Mouse (Mus musculus) mouse embryonic stem cell (cell line): ENCODE data around the gene Syap1.
"Not testable (repeated sequence)": the region's sequence is repeated elsewhere in the genome, so short reads cannot be mapped to it uniquely, and the experiment has no call there.

ENCODE experiments used
- in situ Hi-C, 2 experiments: fragments of 300-500 bp; cut with MboI; formaldehyde crosslinking; loops; 1 replicate in 1 of 2; 3 replicates in 1 of 2; pipeline ENCODE4 v1.14.3; 2019 to 2020; ENCODE audit warnings: low sequenced_read_pairs in 2 of 2, low pct_unique_long_range_greater_than_20kb in 1 of 2, mixed read lengths in 1 of 2; ENCODE audit not compliant: unreplicated experiment in 1 of 2

Gene Syap1

DNA sequence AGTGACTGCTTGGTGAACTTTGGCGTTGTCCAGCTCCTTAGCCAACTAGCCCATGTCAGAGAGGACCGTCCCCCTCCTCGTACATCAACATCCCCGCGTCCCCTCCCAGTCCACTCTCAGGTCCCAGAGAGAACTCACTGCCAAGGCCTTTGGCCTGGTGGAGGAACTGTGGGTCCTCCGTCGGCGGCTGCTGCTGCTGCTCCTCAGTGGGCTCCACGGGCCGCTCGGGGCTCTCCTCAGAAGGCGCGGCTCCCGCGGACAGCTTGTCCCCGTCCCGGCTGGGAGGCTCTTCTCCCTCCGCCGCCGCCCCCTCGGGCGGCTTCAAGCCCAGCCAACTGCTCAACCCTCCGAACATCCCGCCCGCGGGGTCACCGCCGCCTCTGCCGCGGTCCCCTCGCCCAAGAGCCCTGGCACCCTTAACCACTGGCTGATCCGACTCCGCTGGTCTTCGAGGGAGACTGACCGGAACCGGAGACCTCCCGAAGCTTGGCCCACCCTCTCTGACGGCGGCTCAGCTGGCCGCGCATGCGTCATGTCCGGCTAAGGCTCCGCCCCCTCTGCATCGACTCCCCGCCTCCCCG lies at the start of gene Syap1:
TSS of gene Syap1 (minus strand) at position 517 of the 581 bp plus-strand sequence.
- in situ Hi-C loops: no loop called here

DNA sequence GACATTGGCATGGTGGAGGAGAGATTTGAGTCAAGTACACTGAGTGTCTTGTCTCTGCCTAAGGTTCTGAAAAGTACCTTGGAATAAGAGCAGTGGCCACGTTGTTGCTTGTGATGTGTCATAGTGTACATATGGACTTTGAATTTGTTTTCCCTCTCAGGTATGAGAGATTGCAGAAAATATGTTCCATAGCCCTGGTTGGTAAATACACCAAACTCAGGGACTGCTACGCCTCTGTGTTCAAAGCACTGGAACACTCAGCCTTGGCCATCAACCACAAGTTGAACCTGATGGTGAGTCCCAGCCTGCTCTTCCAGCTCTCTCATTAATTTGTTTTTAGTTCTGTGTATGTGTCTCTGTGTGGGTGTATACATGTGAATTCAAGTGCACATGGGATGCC lies 43.2 kb upstream of the Syap1 start:
- in situ Hi-C loops: loop anchor here in 1 of 2 experiments (10.0 kb wide), 1 partner anchor 203 kb away; no protein-coding TSS in a partner anchor

DNA sequence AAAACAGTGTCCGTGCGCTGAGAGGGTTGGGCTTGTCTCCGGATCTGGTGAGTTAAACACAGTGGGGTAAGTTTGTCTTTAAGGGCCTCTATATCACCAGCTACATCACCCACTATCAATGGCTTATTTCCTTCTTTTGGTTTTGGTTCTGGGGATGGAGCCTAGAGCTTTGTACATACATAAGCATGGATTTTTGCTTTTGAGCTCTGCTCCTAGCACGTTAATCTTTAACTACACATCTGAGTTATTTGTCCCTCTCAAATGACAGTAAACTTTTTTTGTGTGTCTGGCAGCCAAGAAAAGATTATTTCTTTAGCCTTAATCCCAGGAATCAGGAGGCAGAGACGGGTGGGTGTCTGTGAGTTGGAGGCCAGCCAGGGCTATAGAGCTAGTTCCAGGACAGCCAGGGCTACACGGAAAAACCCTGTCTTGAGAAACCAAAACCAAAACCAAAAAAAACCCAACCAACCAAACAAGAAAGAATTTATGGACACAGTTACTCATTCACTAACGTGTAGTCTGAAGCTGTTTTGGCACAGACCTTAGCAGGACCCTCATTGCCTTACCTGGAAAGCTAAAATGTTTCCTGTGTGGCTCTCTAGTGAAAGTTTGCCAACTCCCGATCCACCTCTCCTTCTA lies 33.4 kb upstream of the Syap1 start:
- in situ Hi-C loops: no loop called here

DNA sequence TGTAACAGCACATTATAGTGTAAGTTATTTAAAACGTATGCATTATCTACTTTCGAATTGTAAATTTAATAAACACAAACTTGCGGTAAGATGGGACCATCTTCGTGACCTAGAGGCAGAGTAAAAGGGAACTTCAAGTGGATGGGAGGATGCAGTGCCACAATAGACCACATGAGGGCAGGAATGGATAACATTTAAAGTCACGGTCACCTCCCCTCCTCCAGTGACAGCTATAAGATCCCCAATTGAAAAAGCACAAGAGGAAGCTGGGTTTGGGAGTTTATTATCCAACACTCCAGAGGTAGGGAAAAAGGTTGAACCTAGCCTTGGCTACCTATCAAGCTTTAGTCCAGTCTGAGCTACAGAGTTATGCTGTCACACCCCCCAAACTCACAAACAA lies 27.4 kb upstream of the Syap1 start:
- in situ Hi-C loops: no loop called here

DNA sequence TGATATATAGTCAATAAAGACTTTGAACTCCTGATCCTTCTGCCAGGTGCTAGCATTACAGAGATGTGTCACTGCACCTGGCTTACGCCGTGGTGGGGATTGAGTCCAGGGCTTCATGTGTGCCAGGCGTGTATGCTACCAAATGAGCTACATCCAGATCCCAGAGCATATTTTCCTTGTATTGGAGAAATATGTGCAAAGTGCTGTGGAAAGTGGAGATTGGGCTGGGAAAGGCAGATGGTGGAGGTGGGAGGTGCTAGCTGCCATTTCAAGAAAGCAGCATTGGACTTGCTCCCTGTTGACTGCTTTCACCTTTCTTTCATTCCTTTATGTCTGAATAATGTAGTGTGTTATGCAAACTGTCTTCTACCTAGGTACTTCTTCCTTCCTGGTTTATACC lies 25.4 kb upstream of the Syap1 start:
- in situ Hi-C loops: no loop called here

DNA sequence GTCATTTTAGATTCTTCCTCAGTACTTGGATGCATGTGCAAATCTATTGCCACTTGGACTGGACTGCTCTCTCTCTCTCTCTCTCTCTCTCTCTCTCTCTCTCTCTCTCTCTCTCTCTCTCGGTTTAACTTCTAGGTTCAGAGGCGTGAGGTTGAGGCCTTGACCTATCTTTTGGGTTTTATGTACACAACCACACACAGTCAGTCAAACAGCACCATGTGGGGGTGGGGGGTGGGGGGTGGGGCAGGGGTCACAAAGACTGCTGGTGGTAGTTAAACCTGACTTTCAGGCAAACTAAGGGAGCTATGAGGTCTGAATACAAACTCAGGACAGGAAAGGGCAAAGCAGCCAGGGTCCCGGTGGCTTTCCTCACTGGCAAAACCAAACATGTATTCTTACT lies 19.3 kb upstream of the Syap1 start:
- in situ Hi-C loops: no loop called here

DNA sequence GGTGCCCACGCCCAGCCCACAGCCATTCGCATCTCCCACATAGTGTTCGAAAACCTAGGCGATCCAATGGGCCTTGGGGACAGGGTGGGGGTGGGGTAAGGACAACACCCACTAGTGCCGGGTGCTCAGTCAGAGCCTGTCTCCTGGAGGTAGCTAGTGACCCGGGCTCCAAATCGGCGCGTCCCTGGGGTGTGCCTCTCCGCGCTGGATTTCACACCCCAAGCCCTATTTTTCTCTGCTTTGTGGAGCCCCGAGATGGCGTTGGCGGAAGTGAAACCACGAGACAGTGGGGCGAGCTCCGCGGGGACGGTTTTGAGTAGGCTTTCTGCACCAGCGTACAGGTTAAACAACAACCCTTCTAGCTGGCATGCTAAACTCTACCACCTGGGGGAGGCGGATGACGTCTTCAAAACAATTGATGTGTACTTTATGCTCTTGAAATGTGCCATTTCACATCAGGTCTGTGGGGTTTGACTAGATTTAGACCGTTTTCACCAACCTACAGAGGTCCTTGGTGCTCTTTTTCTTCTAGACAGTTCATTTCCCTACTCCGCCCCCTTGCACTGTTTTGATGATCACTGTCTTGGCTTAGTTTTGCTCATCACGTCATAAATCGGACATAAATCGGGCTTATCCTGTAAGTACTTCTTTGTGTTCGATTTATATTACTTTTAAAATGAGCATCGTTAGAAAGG lies 13.9 kb upstream of the Syap1 start:
- in situ Hi-C loops: no loop called here

DNA sequence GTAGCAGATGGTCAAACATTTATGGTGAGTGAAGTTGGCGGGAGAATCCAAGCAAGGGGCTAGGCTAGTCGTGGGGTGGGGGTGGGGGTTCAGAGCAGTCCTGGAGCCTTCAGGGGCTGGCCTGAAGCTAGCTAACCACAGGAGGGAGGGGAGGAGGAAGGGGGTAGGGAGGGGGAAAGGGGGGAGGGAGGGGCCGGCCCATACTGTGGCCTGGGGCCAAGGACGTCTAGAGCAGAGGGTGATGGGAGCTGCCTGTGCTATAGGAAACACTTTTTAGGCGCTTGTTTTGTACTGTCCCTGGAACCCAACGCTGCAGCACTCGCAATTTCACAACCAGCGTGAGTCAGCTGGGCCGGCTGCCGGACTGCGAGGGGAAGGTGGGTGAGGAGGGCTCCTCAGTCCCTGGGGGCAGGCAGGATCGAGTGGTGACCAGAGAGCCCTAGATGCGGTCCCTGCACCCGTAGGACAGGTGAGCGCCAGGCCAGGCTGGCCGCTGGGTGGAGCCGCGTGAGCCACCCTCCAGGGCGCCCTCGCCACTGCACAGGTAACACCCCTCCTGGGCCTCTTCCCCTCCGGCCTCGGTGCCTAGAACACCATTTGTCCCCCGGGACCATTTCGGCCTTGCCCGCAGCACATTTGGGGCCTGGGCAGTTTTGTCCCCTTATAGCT lies 13.3 kb upstream of the Syap1 start:
- in situ Hi-C loops: no loop called here

DNA sequence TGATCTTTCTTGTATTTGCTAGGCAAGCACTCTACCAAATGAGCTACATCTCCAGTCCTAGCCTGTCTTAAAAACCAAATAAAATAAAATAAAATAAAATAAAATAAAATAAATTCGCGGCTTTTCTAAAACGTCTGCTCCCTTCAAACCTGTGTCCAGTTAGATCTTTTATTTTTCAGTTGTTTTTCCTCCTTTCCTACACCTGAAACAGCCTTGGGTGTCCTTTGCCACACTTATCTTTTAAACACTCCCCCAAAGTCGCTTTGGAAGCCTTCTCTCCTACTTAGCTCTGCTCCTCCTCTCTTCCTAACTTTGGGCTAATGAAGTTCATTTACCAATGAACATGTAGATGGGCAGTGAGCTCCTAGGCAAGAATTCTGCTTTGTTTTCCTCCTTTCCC lies 12.7 kb upstream of the Syap1 start, which contains the start of gene Ctps2:
TSS of gene Ctps2 (plus strand) at position 301 of the 400 bp plus-strand sequence.
- in situ Hi-C loops: no loop called here

DNA sequence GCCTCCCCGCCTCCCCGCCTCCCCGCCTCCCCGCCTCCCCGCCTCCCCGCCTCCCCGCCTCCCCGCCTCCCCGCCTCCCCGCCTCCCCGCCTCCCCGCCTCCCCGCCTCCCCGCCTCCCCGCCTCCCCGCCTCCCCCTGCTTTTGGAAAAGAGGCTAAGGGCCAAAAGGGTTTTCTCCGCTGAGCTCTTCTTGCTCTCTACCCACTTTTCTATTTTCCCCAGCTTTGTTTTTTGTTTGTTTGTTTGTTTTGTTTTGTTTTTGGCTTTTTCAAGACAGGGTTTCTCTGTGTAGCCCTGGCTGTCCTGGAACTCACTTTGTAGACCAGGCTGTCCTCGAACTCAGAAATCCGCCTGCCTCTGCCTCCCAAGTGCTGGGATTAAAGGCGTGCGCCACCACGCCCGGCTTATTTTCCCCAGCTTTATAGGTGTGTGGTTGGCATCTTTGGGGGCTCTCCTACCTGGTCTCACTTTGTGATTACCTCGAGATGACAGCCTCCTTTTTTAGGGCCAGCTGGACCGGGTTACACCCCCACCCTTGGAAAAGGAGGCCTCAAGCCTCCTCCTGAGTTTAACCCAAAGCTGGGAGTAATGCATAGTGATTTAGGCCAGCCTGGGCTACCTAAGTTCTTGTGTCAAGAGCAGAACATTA lies 452 bp upstream of the Syap1 start:
- in situ Hi-C loops: not testable (repeated sequence)

DNA sequence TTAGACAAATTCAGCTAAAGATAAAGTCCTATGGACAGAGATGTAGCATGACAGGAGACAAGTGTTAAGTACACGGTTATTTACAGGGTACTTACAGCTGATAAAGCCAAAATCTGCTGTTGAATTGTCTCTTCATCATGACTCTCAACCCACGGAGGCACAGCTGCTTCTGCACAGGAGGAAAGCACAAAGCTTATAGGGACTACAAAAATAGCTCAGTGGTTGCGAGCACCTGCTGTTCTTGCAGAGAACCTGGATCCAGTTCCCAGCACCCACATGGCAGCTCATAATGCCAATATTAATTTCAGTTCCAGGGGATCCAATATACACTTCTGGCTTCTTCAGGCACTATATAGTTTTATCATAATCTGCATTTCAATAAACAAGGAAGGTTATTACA lies 10.0 kb downstream of the Syap1 start:
- in situ Hi-C loops: no loop called here

DNA sequence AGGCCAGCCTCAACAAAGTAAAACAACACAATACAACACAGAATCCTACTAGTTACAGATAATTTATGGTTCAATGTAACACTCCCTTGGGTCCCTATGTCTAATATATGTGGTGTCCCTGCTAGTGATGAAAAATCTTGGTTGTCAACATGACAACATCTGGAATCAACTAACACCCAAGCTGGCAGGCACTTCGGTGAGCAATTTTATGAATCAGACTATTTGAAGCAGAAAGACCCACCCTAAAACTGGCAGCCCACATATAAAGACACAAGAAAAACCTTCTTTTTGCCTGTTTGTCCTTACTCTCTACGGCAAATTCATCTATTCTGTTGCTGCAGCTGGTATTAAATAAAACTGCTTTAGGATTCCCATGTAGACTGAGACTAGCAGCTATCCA lies 14.5 kb downstream of the Syap1 start:
- in situ Hi-C loops: loop anchor here in 1 of 2 experiments (25.0 kb wide), 1 partner anchor 361 kb away; no protein-coding TSS in a partner anchor

DNA sequence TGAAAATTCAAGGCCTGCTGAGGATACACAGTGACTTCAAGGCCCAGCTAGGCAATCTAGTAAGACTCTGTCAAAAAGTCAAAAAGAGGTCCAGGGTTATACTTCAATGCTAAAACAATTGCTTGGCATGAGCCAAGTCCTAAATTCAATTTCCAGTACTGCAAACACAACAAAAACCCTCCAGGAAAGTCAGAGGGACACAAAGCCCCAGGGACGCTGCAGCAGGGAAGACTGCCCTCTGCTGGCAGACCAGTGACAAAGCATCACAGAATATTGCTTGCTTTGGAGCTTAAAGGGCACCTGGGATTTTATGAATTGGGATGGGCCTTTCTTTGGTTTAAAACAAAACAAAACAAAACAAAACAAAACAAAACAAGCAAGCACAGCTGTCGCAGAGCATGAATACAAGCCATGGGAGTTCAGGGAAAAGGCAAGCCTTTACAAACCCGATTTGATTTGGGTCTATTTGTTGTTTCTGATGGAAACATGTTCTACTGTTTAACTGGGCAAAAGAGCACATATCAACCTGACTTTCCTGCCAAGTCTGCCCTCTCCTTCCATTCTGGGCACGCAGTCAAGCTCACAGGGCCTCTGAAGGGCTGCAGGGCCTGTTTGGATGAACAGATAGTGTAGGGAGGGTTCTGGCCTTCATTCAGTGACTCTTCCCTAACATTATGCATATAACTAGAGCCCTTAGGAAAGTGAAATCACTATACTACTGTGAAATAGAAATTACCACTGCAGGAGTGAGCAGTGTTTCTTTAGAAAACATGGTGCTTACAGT lies 16.3 kb downstream of the Syap1 start:
- in situ Hi-C loops: loop anchor here in 1 of 2 experiments (25.0 kb wide), 1 partner anchor 360 kb away; no protein-coding TSS in a partner anchor

DNA sequence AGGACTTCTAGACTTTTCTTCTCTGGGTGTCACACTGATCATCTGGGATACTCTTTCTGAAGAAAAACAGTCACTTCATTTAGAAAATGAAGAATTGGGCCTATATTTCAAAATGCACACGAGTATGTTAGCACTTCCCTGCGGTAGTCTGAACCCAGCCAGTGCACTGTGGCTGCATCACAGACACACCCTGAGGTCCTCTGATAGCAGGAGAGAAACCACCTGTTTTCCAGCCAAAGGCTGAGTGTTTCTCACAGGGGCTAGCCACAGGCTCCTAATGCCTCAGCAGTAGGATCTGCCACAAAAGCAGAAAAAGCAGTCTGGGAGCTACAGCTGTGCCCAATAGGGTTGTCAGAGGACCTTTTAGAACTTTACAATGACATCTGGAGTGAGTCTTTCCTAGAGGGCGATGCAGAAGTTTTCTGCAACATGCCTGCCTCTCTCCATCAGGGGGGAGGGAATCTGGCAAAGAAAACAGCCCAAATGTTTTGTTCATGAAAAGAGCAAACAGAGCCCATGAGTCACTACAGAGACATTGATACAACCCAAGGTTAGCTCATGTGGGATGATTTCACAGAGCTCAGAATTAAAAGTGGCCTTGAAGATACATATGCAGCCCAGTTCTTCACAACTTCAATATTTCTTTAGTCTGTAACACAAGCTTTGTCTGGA lies 19.8 kb downstream of the Syap1 start:
- in situ Hi-C loops: loop anchor here in 1 of 2 experiments (25.0 kb wide), 1 partner anchor 356 kb away; no protein-coding TSS in a partner anchor

DNA sequence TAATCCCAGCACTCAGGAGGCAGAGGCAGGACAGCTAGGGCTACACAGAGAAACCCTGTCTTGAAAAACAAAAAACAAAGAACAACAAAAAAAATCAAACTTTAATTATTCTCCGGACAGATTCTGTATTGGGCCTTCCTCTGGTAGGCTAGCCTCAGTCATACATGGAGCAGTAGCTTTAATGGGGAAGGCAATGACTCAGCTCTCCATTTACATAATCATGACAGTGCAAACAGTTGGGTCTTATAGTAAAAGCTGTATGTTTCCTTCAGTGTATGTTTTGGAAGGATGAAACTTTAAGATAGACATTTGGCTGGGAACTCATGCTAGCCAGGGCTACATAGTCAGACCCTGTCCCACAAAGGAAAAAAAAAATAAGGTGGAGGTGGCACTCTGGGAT lies 39.6 kb downstream of the Syap1 start:
- in situ Hi-C loops: loop anchor here in 1 of 2 experiments (10.0 kb wide), 1 partner anchor 134 kb away; no protein-coding TSS in a partner anchor

DNA sequence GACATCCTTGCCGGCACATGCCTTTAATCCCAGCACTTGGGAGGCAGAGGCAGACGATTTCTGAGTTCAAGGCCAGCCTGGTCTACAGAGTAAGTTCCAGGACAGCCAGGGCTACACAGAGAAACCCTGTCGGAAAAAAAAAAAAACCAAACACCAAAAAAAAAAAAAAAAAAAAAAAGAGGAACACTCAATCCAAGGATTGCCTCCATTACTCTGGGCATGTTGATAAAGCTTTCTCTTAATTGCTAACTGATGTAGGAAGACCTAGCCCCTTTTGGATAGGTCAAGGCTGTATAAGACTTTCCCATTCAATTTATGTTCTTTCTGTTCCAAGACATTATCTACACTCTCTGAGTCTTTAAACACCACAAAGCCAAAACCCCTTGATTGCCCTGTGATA lies 42.7 kb downstream of the Syap1 start:
- in situ Hi-C loops: loop anchor here in 1 of 2 experiments (10.0 kb wide), 1 partner anchor 131 kb away; no protein-coding TSS in a partner anchor

DNA sequence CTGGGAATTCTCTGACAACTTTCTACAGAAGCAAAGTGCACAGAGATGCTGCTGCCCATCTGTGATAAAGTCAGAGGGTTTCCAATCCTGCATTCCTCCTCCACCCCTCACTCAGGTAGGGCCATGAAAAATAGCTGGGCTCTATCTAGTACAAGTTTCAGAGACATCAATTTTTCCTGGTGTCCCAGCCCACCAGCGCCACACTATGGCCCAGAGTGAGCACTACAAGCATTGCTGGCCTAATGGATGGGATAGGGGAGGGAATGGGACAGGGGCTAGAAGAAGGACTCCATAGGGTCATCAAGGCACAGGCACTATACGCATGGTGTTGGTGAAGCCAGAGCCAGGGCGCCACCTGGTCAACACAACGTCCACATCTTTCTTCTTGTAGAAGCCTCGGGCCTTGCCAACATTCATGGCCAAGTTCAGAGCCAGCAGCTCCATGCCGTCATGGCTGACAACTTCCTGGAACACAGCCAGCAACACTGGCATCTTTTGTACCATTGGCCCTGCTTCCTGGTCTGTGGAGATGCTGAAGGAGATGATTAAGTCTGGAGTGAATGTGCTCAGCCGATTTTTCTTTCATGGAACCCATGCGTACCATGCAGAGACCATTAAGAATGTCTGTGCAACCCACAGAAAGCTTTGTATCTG lies 43.7 kb downstream of the Syap1 start:
- in situ Hi-C loops: loop anchor here in 1 of 2 experiments (10.0 kb wide), 1 partner anchor 130 kb away; no protein-coding TSS in a partner anchor
